Mouse (Mus musculus) kidney, adult 18-20 months (tissue): ENCODE measurements at regions not wholly inside any gene's neighbourhood (a gene's known extent, or its start where the extent isn't known, plus 50 kb on each side); places are given as distances from the start of the nearest gene placed in this dataset.

Source experiments
- DNase-seq: peaks from one replicate; pipeline ENCODE4 v3.0.0; 2021

DNA sequence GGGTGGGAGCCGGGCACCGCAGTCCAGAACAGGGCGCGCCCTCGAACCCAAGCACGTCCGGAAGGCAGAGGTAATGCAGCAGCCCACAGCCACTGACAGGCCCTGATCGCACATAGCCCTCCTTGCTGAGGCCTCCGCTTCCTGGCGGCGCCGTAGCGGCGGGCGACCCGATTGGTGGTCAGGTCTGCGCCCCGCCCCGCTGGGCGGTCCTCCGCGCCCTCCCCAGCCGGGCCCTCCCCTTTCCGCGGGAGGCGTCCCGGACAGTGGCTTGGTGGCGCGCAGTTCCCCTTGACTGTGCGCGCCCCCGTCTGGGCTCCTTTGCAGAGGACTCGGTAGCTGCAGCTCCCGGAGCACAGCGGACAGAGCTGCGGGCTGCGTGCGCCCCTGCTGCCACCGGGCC is 375.5 kb upstream of the Asap2 start:
- DNase-seq: peak; percentile 60
